Mouse (Mus musculus) kidney, postnatal 0 days (tissue): ENCODE results near the gene Mup4. TPM values are rescaled to one million over a fixed set of nuclear protein-coding genes. Genes with fewer than 3 reads are reported as not detected.
"Not testable (repeated sequence)": the region's sequence is repeated elsewhere in the genome, so short reads cannot be mapped to it uniquely, and the experiment has no call there.

Source experiments
- ATAC-seq: fragments of 200-750 bp; cut with Nextera tagmentation; replicated peaks from 2 replicates; pipeline ENCODE4 v1.8.0; 2017; ENCODE audit warnings: low read depth, moderate number of reproducible peaks, moderate TSS enrichment, moderate library complexity; ENCODE audit not compliant: low FRiP score
- DNase-seq: peaks from one replicate; pipeline ENCODE4 v3.0.0-alpha.2; 2016; ENCODE audit warnings: low spot score
- H3K27ac ChIP-seq: fragments of 300-500 bp; sonication (generic); 2 replicates; pipeline ENCODE4 v1.5.1; 2014; ENCODE audit warnings: mild to moderate bottlenecking
- H3K27me3 ChIP-seq: fragments of 300-500 bp; sonication (generic); 2 replicates; pipeline ENCODE4 v1.6.1; 2014; ENCODE audit warnings: low read length, mixed read lengths; ENCODE audit not compliant: insufficient read depth
- H3K36me3 ChIP-seq: fragments of 300-500 bp; sonication (generic); 2 replicates; pipeline ENCODE4 v1.6.1; 2014; ENCODE audit warnings: low read length, mixed read lengths; ENCODE audit not compliant: insufficient read depth
- H3K4me1 ChIP-seq: fragments of 300-500 bp; sonication (generic); replicated peaks from 2 replicates; pipeline ENCODE4 v1.6.1; 2014; ENCODE audit warnings: antibody characterized with exemption, low read length, mixed read lengths; ENCODE audit not compliant: insufficient read depth
- H3K4me2 ChIP-seq: fragments of 300-500 bp; sonication (generic); 2 replicates; pipeline ENCODE4 v1.6.1; 2014; ENCODE audit warnings: mild to moderate bottlenecking, low read length, moderate library complexity, mixed read lengths
- H3K4me3 ChIP-seq: fragments of 300-500 bp; sonication (generic); replicated peaks from 2 replicates; pipeline ENCODE4 v1.5.1; 2014; ENCODE audit warnings: low read depth, low read length
- H3K9ac ChIP-seq: fragments of 300-500 bp; sonication (generic); 2 replicates; pipeline ENCODE4 v1.6.1; 2014; ENCODE audit warnings: low read depth, low read length
- H3K9me3 ChIP-seq: fragments of 300-500 bp; sonication (generic); replicated peaks from 2 replicates; pipeline ENCODE4 v1.6.1; 2016; ENCODE audit warnings: low read length, inconsistent platforms, mixed read lengths
- CTCF ChIP-seq: IDR thresholded peaks from 2 replicates; pipeline ENCODE4 v1.5.1; 2016; ENCODE audit warnings: antibody characterized with exemption, low read depth, mild to moderate bottlenecking, moderate library complexity
- WGBS: fragments of 180-500 bp; shearing (Covaris S2); extraction: QIAGEN DNeasy Blood & Tissue Kit; methylation state at CpG from one replicate; pipeline ENCODE4 v1.1.7; 2014; 5-methylcytosine and 5-hydroxymethylcytosine counted together
- polyA plus RNA-seq: library from polyadenylated mRNA; unstranded; fragments of >200 nt; fragmentation: Nextera tagmentation; extraction: Ambion mirVana; gene quantifications from 2 replicates; pipeline ENCODE4 v1.2.1, GENCODE M21; 2015

Mup4 gene
- polyA plus RNA-seq: not detected in 2 replicates

GRCm38 (mm10) chr4:59960610-59961009 lies at the start of gene Mup4:
TSS of gene Mup4 (minus strand) at chr4:59960710.
- no peak for TF ChIP-seq CTCF
- no peak within 1 kb of the TSS for H3K4me2 ChIP-seq
- no peaks in the 10 kb centered on the region for H3K4me1 ChIP-seq
- no peaks in the 10 kb centered on the region for H3K36me3 ChIP-seq
- WGBS: 78% methylated on average over 3 of the region's 3 CpGs
- no peak within 1 kb of the TSS for H3K4me3 ChIP-seq
- ATAC-seq (no peak), DNase-seq (no peak)
- H3K9me3 ChIP-seq: no peaks in the 10 kb centered on the region
- no peak within 1 kb of the TSS for H3K27ac ChIP-seq
- no peak within 1 kb of the TSS for H3K9ac ChIP-seq
- H3K27me3 ChIP-seq: no peaks in the 10 kb centered on the region

- not testable (repeated sequence) for DNase-seq, ATAC-seq, H3K4me3 ChIP-seq, H3K9ac ChIP-seq, H3K36me3 ChIP-seq, H3K27me3 ChIP-seq, H3K9me3 ChIP-seq, H3K4me2 ChIP-seq, H3K4me1 ChIP-seq, H3K27ac ChIP-seq
Observed at GRCm38 (mm10) chr4:59997894-59998293, 37.4 kb upstream of the Mup4 start.

- TF ChIP-seq CTCF: no peak
- Histone ChIP-seq H3K4me3 (no peak within 1 kb of the TSS), H3K27me3 (no peaks in the 10 kb centered on the region), H3K9me3 (no peaks in the 10 kb centered on the region), H3K27ac (no peak within 1 kb of the TSS), H3K36me3 (no peaks in the 10 kb centered on the region), H3K4me1 (no peaks in the 10 kb centered on the region), H3K9ac (no peak within 1 kb of the TSS), H3K4me2 (no peak within 1 kb of the TSS)
- 42% methylated on average over 3 of the region's 3 CpGs for WGBS
- no peak for ATAC-seq
- DNase-seq: no peak
Observed at GRCm38 (mm10) chr4:59963405-59964344, 3.2 kb upstream of the Mup4 start, which contains the start of gene Mup6. TSS of gene Mup6 (plus strand) at chr4:59964294.

GRCm38 (mm10) chr4:59937543-59937942 lies 23.0 kb downstream of the Mup4 start:
- H3K4me3 ChIP-seq: no peak overlapping the region
- H3K4me1 ChIP-seq: no peaks in the 10 kb centered on the region
- no peak overlapping the region for H3K9ac ChIP-seq
- 0 out of 2 replicates have a peak, but pooled peaks have one; percentile 49 for ATAC-seq
- no peak overlapping the region for H3K27ac ChIP-seq
- H3K27me3 ChIP-seq: no peaks in the 10 kb centered on the region
- no peak for TF ChIP-seq CTCF
- DNase-seq: peak; percentile 22
- no peak overlapping the region for H3K4me2 ChIP-seq
- 43% methylated on average over 2 of the region's 2 CpGs for WGBS
- H3K9me3 ChIP-seq: no peaks in the 10 kb centered on the region
- no peaks in the 10 kb centered on the region for H3K36me3 ChIP-seq

- DNase-seq (peak; percentile 71), ATAC-seq (peak; percentile 68)
- Histone ChIP-seq H3K9me3 (no peaks in the 10 kb centered on the region), H3K4me1 (no peaks in the 10 kb centered on the region), H3K36me3 (no peaks in the 10 kb centered on the region), H3K4me2 (no peak overlapping the region), H3K9ac (no peak overlapping the region), H3K27me3 (no peaks in the 10 kb centered on the region), H3K4me3 (no peak overlapping the region), H3K27ac (no peak overlapping the region)
- peak; percentile 62 for TF ChIP-seq CTCF
- 55% methylated on average over 6 of the region's 6 CpGs for WGBS
Observed at GRCm38 (mm10) chr4:59932505-59933281, 27.8 kb downstream of the Mup4 start.

- Histone ChIP-seq H3K4me1 (no peaks in the 10 kb centered on the region), H3K36me3 (no peaks in the 10 kb centered on the region), H3K27me3 (no peaks in the 10 kb centered on the region), H3K9ac (no peak overlapping the region), H3K9me3 (no peaks in the 10 kb centered on the region), H3K4me3 (no peak overlapping the region), H3K4me2 (no peak overlapping the region), H3K27ac (no peak overlapping the region)
- peak; percentile 84 for TF ChIP-seq CTCF
- WGBS: 23% methylated on average over 6 of the region's 6 CpGs
- ATAC-seq (peak; percentile 74), DNase-seq (peak; percentile 81)
Observed at GRCm38 (mm10) chr4:59928347-59928746, 32.2 kb downstream of the Mup4 start.
